Mouse (Mus musculus) forebrain, embryonic 16.5 days (tissue): Measurements from ENCODE around the gene Prkce. TPM values are rescaled to one million over a fixed set of nuclear protein-coding genes. Genes with fewer than 3 reads are reported as not detected.
"Not testable (repeated sequence)": the region's sequence is repeated elsewhere in the genome, so short reads cannot be mapped to it uniquely, and the experiment has no call there.

Source experiments
- ATAC-seq: fragments of 200-750 bp; cut with Nextera tagmentation; 2 replicates; pipeline ENCODE4 v1.8.0; 2017; ENCODE audit warnings: mild to moderate bottlenecking, moderate library complexity
- H3K27ac ChIP-seq: fragments of 300-500 bp; sonication (generic); 2 replicates; pipeline ENCODE4 v1.5.1; 2014; ENCODE audit warnings: low read length, control low read depth
- H3K27me3 ChIP-seq: fragments of 300-500 bp; sonication (generic); replicated peaks from 2 replicates; pipeline ENCODE4 v1.6.1; 2014; ENCODE audit warnings: low read length; ENCODE audit not compliant: control insufficient read depth, insufficient read depth
- H3K36me3 ChIP-seq: fragments of 300-500 bp; sonication (generic); 2 replicates; pipeline ENCODE4 v1.6.1; 2014; ENCODE audit not compliant: control insufficient read depth, insufficient read depth
- H3K4me1 ChIP-seq: fragments of 300-500 bp; sonication (generic); replicated peaks from 2 replicates; pipeline ENCODE4 v1.6.1; 2014; ENCODE audit warnings: low read length; ENCODE audit not compliant: control insufficient read depth, insufficient read depth
- H3K4me2 ChIP-seq: fragments of 300-500 bp; sonication (generic); 2 replicates; pipeline ENCODE4 v1.6.1; 2014; ENCODE audit warnings: mild to moderate bottlenecking, low read length, control low read depth
- H3K4me3 ChIP-seq: fragments of 300-500 bp; sonication (generic); replicated peaks from 2 replicates; pipeline ENCODE4 v1.5.1; 2014; ENCODE audit warnings: mild to moderate bottlenecking, low read length, control low read depth
- H3K9ac ChIP-seq: fragments of 300-500 bp; sonication (generic); replicated peaks from 2 replicates; pipeline ENCODE4 v1.6.1; 2014; ENCODE audit warnings: low read depth, low read length, control low read depth
- H3K9me3 ChIP-seq: fragments of 300-500 bp; sonication (generic); 2 replicates; pipeline ENCODE4 v1.6.1; 2016; ENCODE audit warnings: low read length; ENCODE audit not compliant: control insufficient read depth
- WGBS: fragments of 180-500 bp; shearing (Covaris S2); extraction: QIAGEN DNeasy Blood & Tissue Kit; methylation state at CpG from one replicate; pipeline ENCODE4 v1.1.7; 2014; 5-methylcytosine and 5-hydroxymethylcytosine counted together
- polyA plus RNA-seq: library from polyadenylated mRNA; unstranded; fragments of >200 nt; fragmentation: Nextera tagmentation; extraction: Ambion mirVana; gene quantifications from 2 replicates; pipeline ENCODE4 v1.2.1, GENCODE M21; 2015

Gene Prkce
- polyA plus RNA-seq, 1 experiment from 2014 or later, result 42.9 TPM

GRCm38 (mm10) chr17:86466871-86467270, 299.3 kb downstream of the Prkce start:
- Histone ChIP-seq H3K27me3 (no peaks in the 10 kb centered on the region), H3K27ac (no peak overlapping the region), H3K4me1 (peaks cover 38% of the 10 kb centered on the region), H3K9me3 (no peaks in the 10 kb centered on the region), H3K4me3 (no peak overlapping the region), H3K4me2 (no peak overlapping the region), H3K36me3 (no peaks in the 10 kb centered on the region), H3K9ac (no peak overlapping the region)
- no peak for ATAC-seq
- whole genome bisulfite sequencing, result 21% methylated on average over 7 of the region's 7 CpGs

DNA sequence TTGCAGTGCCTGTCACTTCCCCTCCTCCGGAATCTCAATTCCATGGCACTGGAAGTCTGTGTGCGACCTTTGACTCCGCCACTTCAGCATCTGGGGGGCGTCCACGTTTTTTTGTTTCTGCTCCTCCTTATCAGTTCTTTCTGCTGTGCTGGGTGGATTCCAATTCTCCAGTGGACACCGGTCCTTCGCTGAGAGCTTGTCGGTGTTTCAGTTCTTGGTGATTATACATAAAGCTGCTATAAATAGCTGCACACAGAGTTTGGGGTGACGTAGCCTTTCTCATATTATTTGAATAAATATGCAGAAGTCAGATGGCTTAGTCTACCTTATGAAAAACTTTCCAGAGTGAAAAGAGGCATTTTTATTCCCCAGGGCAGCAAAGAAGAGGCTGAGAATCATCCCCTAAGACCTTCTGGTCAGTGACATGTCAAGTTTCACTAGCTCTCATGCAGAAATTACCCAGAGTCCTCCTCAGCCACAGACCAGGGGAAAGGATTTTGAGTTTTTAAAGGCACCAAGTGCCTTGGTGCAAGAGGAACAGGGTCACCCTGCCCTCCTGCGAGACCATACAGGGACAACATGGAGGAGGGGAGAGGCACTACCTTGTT, 299.8 kb downstream of the Prkce start:
- WGBS, result 52% methylated on average over 10 of the region's 10 CpGs
- Histone ChIP-seq H3K4me3 (no peak overlapping the region), H3K4me2 (no peak overlapping the region), H3K36me3 (no peaks in the 10 kb centered on the region), H3K9me3 (no peaks in the 10 kb centered on the region), H3K27ac (no peak overlapping the region), H3K9ac (no peak overlapping the region), H3K27me3 (no peaks in the 10 kb centered on the region), H3K4me1 (peaks cover 38% of the 10 kb centered on the region)
- no peak for ATAC-seq

- Histone ChIP-seq H3K27ac (no peak overlapping the region), H3K9me3 (no peaks in the 10 kb centered on the region), H3K4me3 (no peak overlapping the region), H3K4me2 (no peak overlapping the region), H3K36me3 (no peaks in the 10 kb centered on the region), H3K27me3 (no peaks in the 10 kb centered on the region), H3K4me1 (peaks cover 38% of the 10 kb centered on the region), H3K9ac (0 out of 2 replicates have a peak overlapping the region, but pooled peaks have one; percentile 15)
- WGBS, result 50% methylated on average over 5 of the region's 5 CpGs
- ATAC-seq, result no peak
These were observed 300.4 kb downstream of the Prkce start for GRCm38 (mm10) chr17:86467967-86468366.

GRCm38 (mm10) chr17:86470160-86470559, 302.6 kb downstream of the Prkce start:
- no peaks in the 10 kb centered on the region for H3K36me3 ChIP-seq
- H3K9ac ChIP-seq, result no peak overlapping the region
- H3K27ac ChIP-seq, result no peak overlapping the region
- peaks cover 29% of the 10 kb centered on the region for H3K4me1 ChIP-seq
- H3K4me3 ChIP-seq, result no peak overlapping the region
- WGBS, result 89% methylated on average over 5 of the region's 5 CpGs
- ATAC-seq, result no peak
- H3K4me2 ChIP-seq, result no peak overlapping the region
- no peaks in the 10 kb centered on the region for H3K9me3 ChIP-seq
- H3K27me3 ChIP-seq, result no peaks in the 10 kb centered on the region

- no peak overlapping the region for H3K27ac ChIP-seq
- no peak overlapping the region for H3K4me3 ChIP-seq
- no peaks in the 10 kb centered on the region for H3K36me3 ChIP-seq
- H3K9ac ChIP-seq, result no peak overlapping the region
- H3K9me3 ChIP-seq, result no peaks in the 10 kb centered on the region
- no peak overlapping the region for H3K4me2 ChIP-seq
- WGBS, result 43% methylated on average over 5 of the region's 5 CpGs
- ATAC-seq, result no peak
- no peaks in the 10 kb centered on the region for H3K27me3 ChIP-seq
- H3K4me1 ChIP-seq, result peaks cover 14% of the 10 kb centered on the region
These were observed 304.1 kb downstream of the Prkce start for GRCm38 (mm10) chr17:86471684-86472083.

DNA sequence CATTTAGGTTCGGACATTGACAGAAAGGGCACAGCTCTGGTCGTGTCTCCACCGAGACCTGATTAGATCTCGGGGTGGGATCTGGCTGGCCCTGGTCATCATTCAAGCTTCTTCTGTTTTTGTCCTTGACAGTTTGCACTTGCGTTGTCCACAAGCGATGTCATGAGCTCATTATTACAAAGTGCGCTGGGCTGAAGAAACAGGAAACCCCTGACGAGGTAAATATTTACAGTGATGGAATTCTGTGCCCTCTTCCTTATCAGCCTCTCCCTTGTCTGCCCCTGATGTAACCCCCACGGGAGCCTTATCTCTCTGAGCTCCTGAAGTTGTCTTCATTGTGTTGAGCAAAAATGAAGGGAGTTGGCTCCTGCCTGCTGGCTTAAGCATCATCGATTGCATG, 309.1 kb downstream of the Prkce start:
- Histone ChIP-seq H3K27ac (no peak overlapping the region), H3K4me1 (no peaks in the 10 kb centered on the region), H3K4me3 (no peak overlapping the region), H3K9ac (no peak overlapping the region), H3K9me3 (no peaks in the 10 kb centered on the region), H3K27me3 (no peaks in the 10 kb centered on the region), H3K36me3 (no peaks in the 10 kb centered on the region), H3K4me2 (no peak overlapping the region)
- 92% methylated on average over 10 of the region's 10 CpGs for WGBS
- no peak for ATAC-seq

DNA sequence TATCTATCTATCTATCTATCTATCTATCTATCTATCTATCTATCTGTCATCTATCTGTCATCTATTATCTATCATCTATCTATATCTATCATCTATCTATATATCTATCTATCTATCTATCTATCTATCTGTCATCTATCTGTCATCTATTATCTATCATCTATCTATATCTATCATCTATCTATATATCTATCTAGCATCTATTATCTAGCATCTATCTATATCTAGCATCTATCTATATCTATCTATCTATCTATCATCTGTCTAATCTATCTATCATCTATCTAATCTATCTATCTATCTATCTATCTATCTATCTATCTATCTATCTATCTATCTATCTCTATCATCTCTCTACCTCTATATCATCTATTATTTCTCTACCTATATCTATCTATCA, 309.8 kb downstream of the Prkce start:
- not testable (repeated sequence) for H3K9me3 ChIP-seq, H3K36me3 ChIP-seq, H3K9ac ChIP-seq, H3K4me2 ChIP-seq, H3K4me1 ChIP-seq, H3K27me3 ChIP-seq, H3K27ac ChIP-seq, H3K4me3 ChIP-seq, ATAC-seq

DNA sequence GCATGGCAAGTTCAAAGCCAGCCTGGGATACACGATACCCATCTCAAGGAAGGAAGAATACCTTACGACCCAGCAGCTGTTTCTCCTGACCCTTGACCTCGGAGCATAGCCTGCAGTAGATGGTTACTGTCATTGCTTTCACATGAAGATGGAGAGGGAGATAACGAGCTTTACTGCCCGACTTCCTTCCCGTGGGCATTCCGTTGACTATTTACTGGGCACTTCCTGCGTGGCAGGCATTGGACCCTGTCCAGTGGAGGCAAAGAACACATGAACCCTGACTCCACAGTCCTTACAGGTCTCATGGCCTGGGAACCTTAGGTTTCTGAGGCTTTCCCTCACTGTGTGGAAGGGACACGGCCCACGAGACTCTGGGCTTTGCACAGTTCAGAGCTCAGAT, 311.8 kb downstream of the Prkce start:
- ATAC-seq, result no peak
- Histone ChIP-seq H3K27me3 (no peaks in the 10 kb centered on the region), H3K36me3 (no peaks in the 10 kb centered on the region), H3K4me2 (no peak overlapping the region), H3K27ac (no peak overlapping the region), H3K4me3 (no peak overlapping the region), H3K4me1 (no peaks in the 10 kb centered on the region), H3K9ac (no peak overlapping the region), H3K9me3 (no peaks in the 10 kb centered on the region)
- WGBS, result 89% methylated on average over 10 of the region's 10 CpGs

- Histone ChIP-seq H3K36me3 (no peaks in the 10 kb centered on the region), H3K27me3 (no peaks in the 10 kb centered on the region), H3K4me2 (no peak overlapping the region), H3K9ac (no peak overlapping the region), H3K27ac (no peak overlapping the region), H3K9me3 (no peaks in the 10 kb centered on the region), H3K4me1 (no peaks in the 10 kb centered on the region), H3K4me3 (no peak overlapping the region)
- ATAC-seq, result no peak
- WGBS, result 86% methylated on average over 10 of the region's 10 CpGs
These were observed 315.1 kb downstream of the Prkce start for GRCm38 (mm10) chr17:86482675-86483074.
